Mouse (Mus musculus): ENCODE results near the gene Agr2. TPM values are rescaled to one million over a fixed set of nuclear protein-coding genes. Genes with fewer than 3 reads are reported as not detected.

Agr2 gene
- total RNA-seq, 2 experiments from 2014 or later: not detected

- intact Hi-C loops (cut with DNase I; ENCODE audit: low total_unique reads): no loop called here
- no peak for DNase-seq
These were observed 27.4 kb downstream of the Agr2 start for GRCm38 (mm10) chr12:36020081-36020480.

- no peak for DNase-seq
- intact Hi-C loops (cut with DNase I; ENCODE audit: low total_unique reads): no loop called here
These were observed 28.0 kb downstream of the Agr2 start for GRCm38 (mm10) chr12:36020710-36021109.

GRCm38 (mm10) chr12:36026126-36026525 lies 33.4 kb downstream of the Agr2 start:
- DNase-seq: no peak
- intact Hi-C loops (cut with DNase I; ENCODE audit: low total_unique reads): no loop called here

DNA sequence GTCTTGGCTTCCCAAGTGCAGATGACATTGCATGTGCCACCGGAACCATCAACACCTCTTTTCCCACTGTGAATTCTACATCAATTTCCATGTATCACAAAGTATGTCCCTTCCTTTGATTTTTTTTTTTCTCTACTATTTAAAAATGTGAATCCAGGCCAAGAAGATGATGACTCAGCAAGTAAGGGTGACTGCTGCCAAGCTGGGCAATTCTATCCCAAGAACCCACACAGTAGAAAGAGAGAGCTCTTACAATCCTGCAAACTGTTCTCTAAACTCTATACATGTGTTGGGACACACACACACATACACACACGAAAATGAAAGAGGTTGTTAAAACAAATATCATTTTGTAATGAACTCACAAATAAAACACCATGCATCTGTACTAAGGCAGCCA lies 34.5 kb downstream of the Agr2 start:
- intact Hi-C loops (cut with DNase I; ENCODE audit: low total_unique reads): no loop called here
- no peak for DNase-seq

DNA sequence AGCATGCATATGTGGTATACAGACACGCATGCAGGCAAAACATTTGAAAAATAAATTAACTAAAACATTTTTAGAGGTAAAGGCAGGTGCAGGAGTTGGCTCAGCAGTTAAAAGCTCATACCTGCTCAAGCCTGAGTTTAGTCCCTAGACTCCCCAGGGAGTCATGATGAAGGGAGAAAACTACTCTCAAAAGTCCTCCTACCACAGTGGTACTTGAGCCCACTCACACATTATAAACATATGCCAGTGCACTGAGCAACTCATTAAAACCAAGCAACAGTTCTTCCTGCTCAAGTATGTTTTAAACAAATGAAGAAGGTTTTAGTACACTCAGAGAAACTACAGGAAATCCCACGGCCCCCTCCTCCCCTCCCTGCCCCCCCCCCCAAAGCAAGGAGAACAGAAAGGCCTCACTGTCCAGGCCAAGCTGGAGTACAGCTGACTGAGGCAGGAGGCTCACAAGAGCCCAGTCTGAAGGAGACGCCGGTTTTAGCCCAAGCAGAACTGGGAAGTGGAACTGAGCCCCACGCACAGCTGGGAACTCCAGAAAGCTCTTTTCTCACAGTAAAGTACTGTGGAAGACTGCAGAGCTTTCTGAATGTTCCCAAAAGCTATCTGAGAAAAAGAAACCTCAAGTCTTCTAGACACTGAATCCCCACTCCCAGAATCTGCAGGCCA lies 36.4 kb downstream of the Agr2 start:
- intact Hi-C loops (cut with DNase I; ENCODE audit: low total_unique reads): no loop called here
- no peak for DNase-seq

DNA sequence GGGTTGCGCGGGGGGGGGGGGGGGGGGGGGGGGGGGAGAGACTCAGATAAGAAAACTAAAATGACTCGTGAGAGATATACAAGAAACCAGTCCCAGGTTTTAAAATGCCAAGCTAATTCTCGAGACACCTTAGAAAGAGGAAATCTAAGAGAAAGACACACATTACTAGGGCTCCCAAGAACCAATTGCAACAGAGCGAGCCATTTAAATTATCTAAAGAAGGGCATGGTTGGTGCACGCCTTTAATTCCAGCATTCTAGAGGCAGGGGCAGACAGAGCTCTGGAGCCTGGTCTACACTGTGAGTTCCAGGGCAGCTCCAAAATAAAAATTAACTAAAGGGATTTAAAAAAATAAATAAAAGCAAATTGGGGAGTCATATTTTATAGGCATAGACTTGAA lies 37.0 kb downstream of the Agr2 start:
- DNase-seq: no peak
- intact Hi-C loops (cut with DNase I; ENCODE audit: low total_unique reads): no loop called here

DNA sequence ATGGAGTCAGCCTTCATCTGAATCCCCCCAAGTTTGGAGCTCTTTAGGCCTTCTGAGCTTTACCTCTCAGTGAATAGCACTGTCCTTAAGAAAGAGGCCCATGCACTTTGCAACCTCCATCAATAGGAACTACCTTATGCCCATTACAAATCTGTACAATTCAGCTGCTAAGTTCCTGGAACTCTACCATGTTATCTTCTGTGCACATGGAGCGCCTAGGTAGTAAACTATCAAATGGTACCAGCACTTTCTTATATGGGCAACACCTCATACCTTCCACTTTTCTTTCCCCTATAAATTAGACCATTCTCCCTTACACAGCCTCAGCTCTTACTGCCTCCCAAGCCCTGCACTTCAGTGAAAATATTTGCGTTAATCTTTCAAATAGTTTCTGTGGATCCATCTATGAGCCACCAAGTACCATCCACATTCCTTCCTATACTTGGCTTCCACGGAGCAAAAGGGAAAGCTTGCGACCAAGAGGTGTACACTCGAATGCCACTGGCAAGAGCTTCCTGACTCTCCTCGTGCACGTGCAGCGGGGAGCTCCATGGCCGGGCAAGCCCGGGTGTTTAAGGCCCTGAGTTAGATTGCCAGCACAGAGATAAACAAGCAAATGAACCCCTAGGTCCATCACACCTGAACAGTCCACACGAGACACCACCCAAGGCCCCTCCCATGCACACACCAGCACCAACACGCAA lies 38.1 kb downstream of the Agr2 start:
- intact Hi-C loops (cut with DNase I; ENCODE audit: low total_unique reads): no loop called here
- no peak for DNase-seq

- intact Hi-C loops (cut with DNase I; ENCODE audit: low total_unique reads): no loop called here
- no peak for DNase-seq
These were observed 39.7 kb downstream of the Agr2 start for GRCm38 (mm10) chr12:36032419-36032818.

DNA sequence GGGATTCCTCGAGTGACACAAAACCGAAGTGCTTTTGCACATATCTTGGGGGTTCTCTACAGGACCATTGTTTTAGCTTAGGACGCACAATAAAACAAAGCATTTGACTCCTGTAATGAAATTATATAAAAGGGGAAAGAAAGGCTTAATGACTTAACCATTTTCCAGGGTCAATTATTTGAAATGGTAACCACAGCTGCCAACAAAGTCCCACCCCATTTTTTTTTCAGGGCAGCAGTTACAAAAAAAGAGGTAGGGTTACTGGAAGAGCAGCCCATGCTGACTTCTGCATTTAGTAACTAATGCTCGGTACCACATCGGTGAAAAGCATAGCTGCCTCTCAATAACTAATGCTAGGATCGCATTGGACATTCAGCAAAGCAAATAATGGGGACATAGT lies 42.8 kb downstream of the Agr2 start:
- intact Hi-C loops (cut with DNase I; ENCODE audit: low total_unique reads): no loop called here
- DNase-seq: no peak

DNA sequence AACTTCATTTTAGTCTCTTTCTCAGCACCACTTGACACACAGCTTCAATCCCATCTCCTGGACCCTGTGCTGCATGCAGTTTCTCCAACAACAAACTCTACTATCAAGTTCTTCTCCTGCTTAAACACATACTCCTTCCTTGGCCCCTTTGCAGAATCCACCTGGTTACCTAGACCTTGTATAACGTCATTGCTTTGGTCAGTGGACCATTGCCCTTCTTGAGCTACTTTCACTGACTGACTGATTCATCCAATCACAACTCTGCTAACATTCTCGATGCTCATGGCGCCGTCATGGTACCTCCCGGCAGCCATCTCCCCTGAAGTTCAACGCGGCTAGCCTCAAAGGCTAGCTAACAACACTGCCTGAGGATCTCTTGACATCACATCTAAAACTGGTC lies 43.4 kb downstream of the Agr2 start:
- DNase-seq: no peak
- intact Hi-C loops (cut with DNase I; ENCODE audit: low total_unique reads): no loop called here

DNA sequence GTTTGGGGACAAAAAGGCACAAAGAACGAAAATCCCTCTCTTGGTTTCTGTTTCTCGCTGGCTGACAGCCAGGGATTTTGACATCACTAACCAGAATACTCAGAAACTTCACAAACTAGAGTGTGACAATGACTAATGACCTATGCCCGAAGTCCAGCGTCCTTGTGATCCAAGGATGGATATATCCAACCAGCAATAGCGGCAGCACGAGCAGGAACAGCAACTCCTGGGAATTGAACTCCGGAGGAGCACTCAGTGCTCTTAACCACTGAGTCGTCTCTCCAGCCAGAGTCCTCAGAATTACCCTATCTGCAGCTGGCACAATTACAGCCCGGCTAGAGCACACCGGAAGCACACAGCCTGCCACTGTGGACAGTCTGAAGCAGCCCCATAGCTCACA lies 44.1 kb downstream of the Agr2 start:
- DNase-seq: no peak
- intact Hi-C loops (cut with DNase I; ENCODE audit: low total_unique reads): no loop called here

- DNase-seq: no peak
- intact Hi-C loops (cut with DNase I; ENCODE audit: low total_unique reads): no loop called here
These were observed 46.9 kb downstream of the Agr2 start for GRCm38 (mm10) chr12:36039541-36040084.

GRCm38 (mm10) chr12:36040571-36041280 lies 48.0 kb downstream of the Agr2 start:
- no peak for DNase-seq
- intact Hi-C loops (cut with DNase I; ENCODE audit: low total_unique reads): no loop called here

GRCm38 (mm10) chr12:36041281-36041589 lies 48.5 kb downstream of the Agr2 start:
- no peak for DNase-seq
- intact Hi-C loops (cut with DNase I; ENCODE audit: low total_unique reads): no loop called here

GRCm38 (mm10) chr12:36041703-36042347 lies 49.1 kb downstream of the Agr2 start:
- peak; percentile 41 for DNase-seq
- intact Hi-C loops (cut with DNase I; ENCODE audit: low total_unique reads): no loop called here

DNA sequence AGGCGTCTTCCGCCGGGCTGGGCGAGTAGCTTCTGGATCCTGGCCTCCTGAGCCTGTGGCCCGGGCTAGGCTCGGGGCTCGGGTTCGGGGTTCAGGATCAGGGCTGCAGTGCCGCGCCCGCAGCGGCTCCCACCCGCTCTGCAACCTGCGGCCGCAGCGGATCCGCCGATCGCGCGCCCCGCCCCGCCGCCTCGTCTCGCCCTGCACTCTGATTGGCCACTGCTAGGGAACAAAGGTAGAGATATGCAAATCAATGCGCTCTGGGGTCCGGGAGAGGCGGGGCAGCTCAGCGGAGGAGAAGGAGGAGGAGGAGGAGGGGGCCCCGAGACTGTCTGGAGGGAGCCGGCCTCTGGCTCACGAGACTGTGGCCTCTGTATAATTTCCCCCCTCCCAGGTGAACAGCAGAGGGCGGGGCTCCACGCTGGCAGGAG lies 49.7 kb downstream of the Agr2 start, which contains the start of gene Tspan13:
Gene Tspan13 (minus strand): TSS at position 153 of the 431 bp plus-strand sequence.
- DNase-seq: peak; percentile 65
- intact Hi-C loops (cut with DNase I; ENCODE audit: low total_unique reads): no loop called here

DNA sequence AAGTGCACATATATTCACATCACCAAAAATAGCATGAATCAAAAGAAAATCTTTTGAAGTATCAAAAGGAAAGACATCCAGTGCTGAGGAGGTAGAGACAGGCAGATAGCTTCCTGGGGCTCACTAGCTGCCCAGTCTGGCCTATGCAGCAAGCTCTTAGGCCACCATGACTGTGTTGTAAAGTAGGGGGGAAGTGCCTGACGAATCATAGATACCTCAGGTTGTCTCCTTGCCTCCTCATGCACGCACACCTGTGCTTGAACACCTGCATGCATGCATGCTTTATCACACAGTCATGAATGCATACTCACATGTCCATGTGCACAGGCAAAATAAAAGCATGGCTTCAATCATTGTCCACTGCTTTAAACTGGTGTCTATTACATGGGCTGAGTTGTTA lies 52.0 kb downstream of the Agr2 start:
- DNase-seq: no peak

DNA sequence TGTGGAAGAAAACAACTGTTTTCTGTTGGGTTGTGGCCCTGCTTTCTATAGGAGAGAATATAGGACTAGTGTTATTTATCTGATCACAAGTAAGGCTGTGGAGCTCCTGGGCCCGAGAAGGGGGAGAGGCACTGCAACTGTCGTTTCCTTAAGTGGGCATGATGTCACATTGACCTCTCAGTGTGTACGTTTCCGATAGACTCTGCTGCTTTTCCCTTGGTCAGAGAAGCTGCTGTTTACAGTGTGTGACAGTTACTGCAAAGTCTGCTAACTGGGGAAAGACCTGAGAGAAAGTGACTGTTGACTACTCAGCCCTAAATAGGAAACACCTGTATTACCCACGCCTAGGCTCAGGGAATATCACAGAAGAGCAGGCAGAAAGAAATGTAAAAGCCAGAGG lies 53.5 kb downstream of the Agr2 start:
- intact Hi-C loops (cut with DNase I; ENCODE audit: low total_unique reads): no loop called here

More for the DNA sequence above, 52.0 kb downstream of the Agr2 start:
- intact Hi-C loops (cut with DNase I; ENCODE audit: low total_unique reads): no loop called here

GRCm38 (mm10) chr12:36047593-36047992 lies 54.9 kb downstream of the Agr2 start:
- intact Hi-C loops (cut with DNase I; ENCODE audit: low total_unique reads): no loop called here
- no peak for DNase-seq

More for the DNA sequence above, 53.5 kb downstream of the Agr2 start:
- no peak for DNase-seq

GRCm38 (mm10) chr12:36050276-36050675 lies 57.6 kb downstream of the Agr2 start:
- intact Hi-C loops (cut with DNase I; ENCODE audit: low total_unique reads): no loop called here
- DNase-seq: no peak

Data from gastrocnemius, postnatal 14 days (tissue).